Mouse (Mus musculus) kidney, postnatal 0 days (tissue): Measurements from ENCODE around the gene Inpp5k. TPM values are rescaled to one million over a fixed set of nuclear protein-coding genes. Genes with fewer than 3 reads are reported as not detected.

ENCODE experiments used
- ATAC-seq: fragments of 200-750 bp; cut with Nextera tagmentation; replicated peaks from 2 replicates; pipeline ENCODE4 v1.8.0; 2017; ENCODE audit warnings: low read depth, moderate number of reproducible peaks, moderate TSS enrichment, moderate library complexity; ENCODE audit not compliant: low FRiP score
- DNase-seq: peaks from one replicate; pipeline ENCODE4 v3.0.0-alpha.2; 2016; ENCODE audit warnings: low spot score
- H3K27ac ChIP-seq: fragments of 300-500 bp; sonication (generic); 2 replicates; pipeline ENCODE4 v1.5.1; 2014; ENCODE audit warnings: mild to moderate bottlenecking
- H3K27me3 ChIP-seq: fragments of 300-500 bp; sonication (generic); 2 replicates; pipeline ENCODE4 v1.6.1; 2014; ENCODE audit warnings: low read length, mixed read lengths; ENCODE audit not compliant: insufficient read depth
- H3K36me3 ChIP-seq: fragments of 300-500 bp; sonication (generic); 2 replicates; pipeline ENCODE4 v1.6.1; 2014; ENCODE audit warnings: low read length, mixed read lengths; ENCODE audit not compliant: insufficient read depth
- H3K4me1 ChIP-seq: fragments of 300-500 bp; sonication (generic); replicated peaks from 2 replicates; pipeline ENCODE4 v1.6.1; 2014; ENCODE audit warnings: antibody characterized with exemption, low read length, mixed read lengths; ENCODE audit not compliant: insufficient read depth
- H3K4me2 ChIP-seq: fragments of 300-500 bp; sonication (generic); 2 replicates; pipeline ENCODE4 v1.6.1; 2014; ENCODE audit warnings: mild to moderate bottlenecking, low read length, moderate library complexity, mixed read lengths
- H3K4me3 ChIP-seq: fragments of 300-500 bp; sonication (generic); replicated peaks from 2 replicates; pipeline ENCODE4 v1.5.1; 2014; ENCODE audit warnings: low read depth, low read length
- H3K9ac ChIP-seq: fragments of 300-500 bp; sonication (generic); 2 replicates; pipeline ENCODE4 v1.6.1; 2014; ENCODE audit warnings: low read depth, low read length
- H3K9me3 ChIP-seq: fragments of 300-500 bp; sonication (generic); replicated peaks from 2 replicates; pipeline ENCODE4 v1.6.1; 2016; ENCODE audit warnings: low read length, inconsistent platforms, mixed read lengths
- CTCF ChIP-seq: IDR thresholded peaks from 2 replicates; pipeline ENCODE4 v1.5.1; 2016; ENCODE audit warnings: antibody characterized with exemption, low read depth, mild to moderate bottlenecking, moderate library complexity
- WGBS: fragments of 180-500 bp; shearing (Covaris S2); extraction: QIAGEN DNeasy Blood & Tissue Kit; methylation state at CpG from one replicate; pipeline ENCODE4 v1.1.7; 2014; 5-methylcytosine and 5-hydroxymethylcytosine counted together
- polyA plus RNA-seq: library from polyadenylated mRNA; unstranded; fragments of >200 nt; fragmentation: Nextera tagmentation; extraction: Ambion mirVana; gene quantifications from 2 replicates; pipeline ENCODE4 v1.2.1, GENCODE M21; 2015

Gene Inpp5k
- polyA plus RNA-seq, 1 experiment from 2014 or later: 38.6 TPM

DNA sequence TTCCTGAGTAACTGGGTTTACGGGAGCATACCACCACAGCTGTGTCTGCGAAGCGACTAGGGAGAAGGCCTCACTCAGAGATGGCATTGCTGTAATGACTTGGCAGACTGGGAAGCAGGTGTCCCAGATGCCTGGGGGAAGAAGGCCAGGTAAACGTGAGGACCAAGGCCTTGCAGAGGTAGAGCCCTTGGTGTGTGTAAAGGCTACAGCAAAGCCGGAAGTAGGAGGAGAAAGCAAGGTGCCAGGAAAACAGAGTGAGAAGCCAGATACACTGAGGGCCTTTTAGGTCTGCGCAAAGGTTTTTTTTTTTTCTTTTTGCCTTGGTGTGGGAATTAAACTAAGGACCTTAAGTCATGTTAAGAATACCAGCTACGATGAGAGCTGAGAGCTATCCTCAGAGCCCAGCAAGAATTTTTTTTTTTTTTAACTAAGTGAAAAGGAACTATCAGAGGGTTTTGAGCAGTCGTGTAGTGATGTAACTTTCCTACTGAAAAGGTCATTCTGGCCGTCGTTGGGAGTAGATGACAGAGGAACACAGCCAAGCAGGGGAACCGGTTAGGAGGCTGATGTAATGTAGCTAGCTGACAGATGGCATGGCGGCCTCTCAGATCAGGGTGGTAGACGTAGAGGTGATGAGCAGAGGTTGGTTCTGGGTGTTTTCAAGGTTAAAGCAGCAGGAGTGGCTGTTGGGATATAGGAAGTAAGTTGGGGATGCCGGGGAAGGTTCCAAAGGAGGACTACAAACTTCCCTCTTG lies 28.4 kb downstream of the Inpp5k start:
- no peak for ATAC-seq
- Histone ChIP-seq H3K27me3 (no peaks in the 10 kb centered on the region), H3K4me3 (no peak overlapping the region), H3K9ac (no peak overlapping the region), H3K27ac (no peak overlapping the region), H3K36me3 (peaks cover 48% of the 10 kb centered on the region), H3K9me3 (no peaks in the 10 kb centered on the region), H3K4me2 (no peak overlapping the region), H3K4me1 (peaks cover 23% of the 10 kb centered on the region)
- no peak for DNase-seq
- TF ChIP-seq CTCF: no peak
- WGBS: 76% methylated on average over 14 of the region's 14 CpGs

- H3K4me1 ChIP-seq: peaks cover 15% of the 10 kb centered on the region
- no peak for ATAC-seq
Measured at GRCm38 (mm10) chr11:75660081-75660590, 29.3 kb downstream of the Inpp5k start.

DNA sequence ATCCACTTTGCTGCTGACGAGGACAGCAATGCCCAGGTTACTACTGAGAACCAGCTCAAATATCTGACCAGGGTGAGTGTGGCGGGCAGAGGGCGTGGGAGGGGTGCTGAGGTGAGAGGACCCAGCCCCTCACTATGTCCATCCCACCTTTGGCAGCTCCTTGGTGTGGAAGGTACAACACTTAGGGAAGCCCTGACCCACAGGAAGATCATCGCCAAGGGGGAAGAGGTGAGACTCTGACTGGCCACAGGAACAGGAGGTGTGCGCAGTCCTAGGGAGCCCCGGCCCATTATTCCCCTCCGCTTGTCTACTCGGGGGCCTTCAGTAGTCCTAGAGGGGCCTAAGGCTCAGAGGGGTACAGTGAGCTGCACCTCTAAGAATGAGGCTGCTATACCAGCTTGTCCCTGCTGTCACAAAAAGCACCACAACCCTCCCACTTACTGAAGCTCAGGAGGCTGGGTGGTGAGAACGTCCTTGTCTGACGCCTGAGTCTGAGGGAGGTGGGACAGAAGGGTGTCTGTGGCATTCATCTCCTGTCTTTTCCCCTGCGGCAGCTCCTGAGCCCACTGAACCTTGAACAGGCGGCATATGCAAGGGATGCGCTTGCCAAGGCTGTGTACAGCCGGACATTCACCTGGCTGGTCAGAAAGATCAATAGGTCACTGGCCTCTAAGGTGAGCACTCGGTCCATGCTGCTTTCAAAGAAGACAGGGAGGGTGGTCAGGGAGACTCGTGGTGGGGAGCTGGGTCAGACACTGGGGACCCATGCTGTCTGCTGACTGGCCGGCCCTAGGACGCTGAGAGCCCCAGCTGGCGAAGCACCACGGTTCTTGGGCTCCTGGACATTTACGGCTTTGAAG lies 30.4 kb downstream of the Inpp5k start:
- Histone ChIP-seq H3K27me3 (no peaks in the 10 kb centered on the region), H3K36me3 (peaks cover 60% of the 10 kb centered on the region), H3K4me2 (no peak overlapping the region), H3K9ac (no peak overlapping the region), H3K9me3 (no peaks in the 10 kb centered on the region), H3K27ac (no peak overlapping the region), H3K4me3 (no peak overlapping the region), H3K4me1 (peaks cover 9% of the 10 kb centered on the region)
- TF ChIP-seq CTCF: no peak
- DNase-seq (no peak), ATAC-seq (no peak)
- whole genome bisulfite sequencing: 81% methylated on average over 21 of the region's 21 CpGs

More at GRCm38 (mm10) chr11:75660081-75660590, 29.3 kb downstream of the Inpp5k start:
- Histone ChIP-seq H3K4me3 (no peak overlapping the region), H3K9me3 (no peaks in the 10 kb centered on the region), H3K9ac (no peak overlapping the region), H3K4me2 (no peak overlapping the region), H3K36me3 (peaks cover 49% of the 10 kb centered on the region), H3K27ac (no peak overlapping the region), H3K27me3 (no peaks in the 10 kb centered on the region)
- WGBS: 90% methylated on average over 12 of the region's 12 CpGs
- no peak for DNase-seq
- no peak for TF ChIP-seq CTCF

GRCm38 (mm10) chr11:75662131-75662530 lies 31.3 kb downstream of the Inpp5k start:
- 91% methylated on average over 7 of the region's 7 CpGs for WGBS

GRCm38 (mm10) chr11:75666296-75666695 lies 35.5 kb downstream of the Inpp5k start:
- Histone ChIP-seq H3K4me2 (no peak overlapping the region), H3K36me3 (peaks cover 73% of the 10 kb centered on the region), H3K9ac (no peak overlapping the region), H3K27ac (no peak overlapping the region), H3K4me1 (no peaks in the 10 kb centered on the region), H3K9me3 (no peaks in the 10 kb centered on the region), H3K27me3 (no peaks in the 10 kb centered on the region), H3K4me3 (no peak overlapping the region)
- 93% methylated on average over 6 of the region's 6 CpGs for WGBS
- ATAC-seq (no peak), DNase-seq (no peak)
- TF ChIP-seq CTCF: no peak

More at GRCm38 (mm10) chr11:75662131-75662530, 31.3 kb downstream of the Inpp5k start:
- Histone ChIP-seq H3K9ac (no peak overlapping the region), H3K4me3 (no peak overlapping the region), H3K4me1 (no peaks in the 10 kb centered on the region), H3K27me3 (no peaks in the 10 kb centered on the region), H3K27ac (no peak overlapping the region), H3K36me3 (peaks cover 69% of the 10 kb centered on the region), H3K4me2 (no peak overlapping the region), H3K9me3 (no peaks in the 10 kb centered on the region)
- DNase-seq (no peak), ATAC-seq (no peak)
- TF ChIP-seq CTCF: no peak

GRCm38 (mm10) chr11:75668621-75669020 lies 37.8 kb downstream of the Inpp5k start:
- TF ChIP-seq CTCF: no peak
- H3K27ac ChIP-seq: no peak overlapping the region
- no peaks in the 10 kb centered on the region for H3K4me1 ChIP-seq
- H3K27me3 ChIP-seq: no peaks in the 10 kb centered on the region
- WGBS: 93% methylated on average over 3 of the region's 3 CpGs
- DNase-seq (no peak), ATAC-seq (no peak)
- H3K9me3 ChIP-seq: no peaks in the 10 kb centered on the region
- H3K4me2 ChIP-seq: no peak overlapping the region
- H3K36me3 ChIP-seq: peaks cover 77% of the 10 kb centered on the region
- no peak overlapping the region for H3K4me3 ChIP-seq
- no peak overlapping the region for H3K9ac ChIP-seq
